Mouse (Mus musculus): ENCODE data around the gene Lars2. TPM values are rescaled to one million over a fixed set of nuclear protein-coding genes. Genes with fewer than 3 reads are reported as not detected.

Lars2 gene
- polyA plus RNA-seq, 1 experiment from 2014 or later = 1,217 TPM

- Histone ChIP-seq H3K4me3 (ENCODE audit: low read depth, low read length) (no peak overlapping the region), H3K9me3 (ENCODE audit: control insufficient read depth, low read length) (no peaks in the 10 kb centered on the region), H3K9ac (ENCODE audit: low read depth, low read length) (no peak overlapping the region), H3K27me3 (replicated peaks; ENCODE audit: control insufficient read depth, insufficient read depth, low read length) (no peaks in the 10 kb centered on the region), H3K4me2 (no peak overlapping the region), H3K36me3 (ENCODE audit: control insufficient read depth, insufficient read depth, low read length) (peaks cover 14% of the 10 kb centered on the region), H3K4me1 (replicated peaks; ENCODE audit: control insufficient read depth, insufficient read depth, low read length) (peaks cover 45% of the 10 kb centered on the region), H3K27ac (ENCODE audit: low read depth, low read length) (no peak overlapping the region)
- 90% methylated on average over 4 of the region's 4 CpGs for WGBS
- no peak for ATAC-seq (replicated peaks; ENCODE audit: low FRiP score)
- no peak for DNase-seq (ENCODE audit: low spot score)
Measured at GRCm38 (mm10) chr9:123485561-123485960, 118.8 kb downstream of the Lars2 start.

- DNase-seq (ENCODE audit: low spot score) (no peak), ATAC-seq (replicated peaks; ENCODE audit: low FRiP score) (no peak)
- no peaks in the 10 kb centered on the region for H3K9me3 ChIP-seq (ENCODE audit: control insufficient read depth, low read length)
- H3K4me2 ChIP-seq = no peak overlapping the region
- no peaks in the 10 kb centered on the region for H3K27me3 ChIP-seq (replicated peaks; ENCODE audit: control insufficient read depth, insufficient read depth, low read length)
- no peak overlapping the region for H3K9ac ChIP-seq (ENCODE audit: low read depth, low read length)
- H3K4me3 ChIP-seq (ENCODE audit: low read depth, low read length) = no peak overlapping the region
- peaks cover 40% of the 10 kb centered on the region for H3K4me1 ChIP-seq (replicated peaks; ENCODE audit: control insufficient read depth, insufficient read depth, low read length)
- no peak overlapping the region for H3K27ac ChIP-seq (ENCODE audit: low read depth, low read length)
- H3K36me3 ChIP-seq (ENCODE audit: control insufficient read depth, insufficient read depth, low read length) = peaks cover 14% of the 10 kb centered on the region
- 62% methylated on average over 3 of the region's 3 CpGs for WGBS
Measured at GRCm38 (mm10) chr9:123486635-123487034, 119.9 kb downstream of the Lars2 start.

GRCm38 (mm10) chr9:123489073-123489472 is 122.3 kb downstream of the Lars2 start:
- DNase-seq (ENCODE audit: low spot score) = no peak
- peaks cover 29% of the 10 kb centered on the region for H3K4me1 ChIP-seq (replicated peaks; ENCODE audit: control insufficient read depth, insufficient read depth, low read length)
- no peak for ATAC-seq (replicated peaks; ENCODE audit: low FRiP score)
- no peaks in the 10 kb centered on the region for H3K27me3 ChIP-seq (replicated peaks; ENCODE audit: control insufficient read depth, insufficient read depth, low read length)
- H3K36me3 ChIP-seq (ENCODE audit: control insufficient read depth, insufficient read depth, low read length) = peaks cover 6% of the 10 kb centered on the region; the same call in 1 of the 2 replicates
- no peak overlapping the region for H3K9ac ChIP-seq (ENCODE audit: low read depth, low read length)
- H3K4me2 ChIP-seq = no peak overlapping the region
- H3K9me3 ChIP-seq (ENCODE audit: control insufficient read depth, low read length) = no peaks in the 10 kb centered on the region
- WGBS = 84% methylated on average over 2 of the region's 2 CpGs
- H3K4me3 ChIP-seq (ENCODE audit: low read depth, low read length) = no peak overlapping the region
- no peak overlapping the region for H3K27ac ChIP-seq (ENCODE audit: low read depth, low read length)

- Histone ChIP-seq H3K9me3 (ENCODE audit: control insufficient read depth, low read length) (no peaks in the 10 kb centered on the region), H3K27ac (ENCODE audit: low read depth, low read length) (no peak overlapping the region), H3K36me3 (ENCODE audit: control insufficient read depth, insufficient read depth, low read length) (peaks cover 6% of the 10 kb centered on the region; the same call in 1 of the 2 replicates), H3K4me2 (no peak overlapping the region), H3K4me1 (replicated peaks; ENCODE audit: control insufficient read depth, insufficient read depth, low read length) (peaks cover 26% of the 10 kb centered on the region), H3K9ac (ENCODE audit: low read depth, low read length) (no peak overlapping the region), H3K27me3 (replicated peaks; ENCODE audit: control insufficient read depth, insufficient read depth, low read length) (no peaks in the 10 kb centered on the region), H3K4me3 (ENCODE audit: low read depth, low read length) (no peak overlapping the region)
- ATAC-seq (replicated peaks; ENCODE audit: low FRiP score) (no peak), DNase-seq (ENCODE audit: low spot score) (no peak)
- 65% methylated on average over 9 of the region's 9 CpGs for whole genome bisulfite sequencing
Measured at GRCm38 (mm10) chr9:123489727-123490343, 123.1 kb downstream of the Lars2 start.

GRCm38 (mm10) chr9:123490930-123491329 is 124.2 kb downstream of the Lars2 start:
- no peak; the same call in 1 of the 2 replicates for ATAC-seq (replicated peaks; ENCODE audit: low FRiP score)
- H3K4me3 ChIP-seq (ENCODE audit: low read depth, low read length) = no peak overlapping the region
- no peak overlapping the region for H3K27ac ChIP-seq (ENCODE audit: low read depth, low read length)
- H3K27me3 ChIP-seq (replicated peaks; ENCODE audit: control insufficient read depth, insufficient read depth, low read length) = no peaks in the 10 kb centered on the region
- no peak for DNase-seq (ENCODE audit: low spot score)
- no peaks in the 10 kb centered on the region for H3K9me3 ChIP-seq (ENCODE audit: control insufficient read depth, low read length)
- 70% methylated on average over 5 of the region's 5 CpGs for WGBS
- H3K4me1 ChIP-seq (replicated peaks; ENCODE audit: control insufficient read depth, insufficient read depth, low read length) = peaks cover 23% of the 10 kb centered on the region
- H3K4me2 ChIP-seq = no peak overlapping the region
- H3K9ac ChIP-seq (ENCODE audit: low read depth, low read length) = no peak overlapping the region
- peaks cover 6% of the 10 kb centered on the region; the same call in 1 of the 2 replicates for H3K36me3 ChIP-seq (ENCODE audit: control insufficient read depth, insufficient read depth, low read length)

- Histone ChIP-seq H3K4me2 (no peak overlapping the region), H3K27ac (ENCODE audit: low read depth, low read length) (no peak overlapping the region), H3K9me3 (ENCODE audit: control insufficient read depth, low read length) (no peaks in the 10 kb centered on the region), H3K4me3 (ENCODE audit: low read depth, low read length) (no peak overlapping the region), H3K9ac (ENCODE audit: low read depth, low read length) (no peak overlapping the region), H3K36me3 (ENCODE audit: control insufficient read depth, insufficient read depth, low read length) (peaks cover 3% of the 10 kb centered on the region; the same call in 1 of the 2 replicates), H3K4me1 (replicated peaks; ENCODE audit: control insufficient read depth, insufficient read depth, low read length) (peaks cover 22% of the 10 kb centered on the region), H3K27me3 (replicated peaks; ENCODE audit: control insufficient read depth, insufficient read depth, low read length) (no peaks in the 10 kb centered on the region)
- no peak for DNase-seq (ENCODE audit: low spot score)
- 79% methylated on average over 9 of the region's 9 CpGs for WGBS
- no peak for ATAC-seq (replicated peaks; ENCODE audit: low FRiP score)
Measured at GRCm38 (mm10) chr9:123491917-123492585, 125.3 kb downstream of the Lars2 start.

- Histone ChIP-seq H3K4me2 (0 out of 2 replicates have a peak overlapping the region, but pooled peaks have one; percentile 23), H3K4me1 (replicated peaks; ENCODE audit: control insufficient read depth, insufficient read depth, low read length) (peaks cover 16% of the 10 kb centered on the region), H3K9ac (ENCODE audit: low read depth, low read length) (no peak overlapping the region), H3K27me3 (replicated peaks; ENCODE audit: control insufficient read depth, insufficient read depth, low read length) (no peaks in the 10 kb centered on the region), H3K9me3 (ENCODE audit: control insufficient read depth, low read length) (no peaks in the 10 kb centered on the region), H3K4me3 (ENCODE audit: low read depth, low read length) (no peak overlapping the region), H3K36me3 (ENCODE audit: control insufficient read depth, insufficient read depth, low read length) (peaks cover 5% of the 10 kb centered on the region; the same call in 1 of the 2 replicates), H3K27ac (ENCODE audit: low read depth, low read length) (no peak overlapping the region)
- peak; percentile 42; the same call in 1 of the 2 replicates for ATAC-seq (replicated peaks; ENCODE audit: low FRiP score)
- WGBS = 36% methylated on average over 13 of the region's 13 CpGs
- DNase-seq (ENCODE audit: low spot score) = no peak
Measured at GRCm38 (mm10) chr9:123496665-123497064, 129.9 kb downstream of the Lars2 start.

- Histone ChIP-seq H3K27ac (ENCODE audit: low read depth, low read length) (no peak overlapping the region), H3K4me3 (ENCODE audit: low read depth, low read length) (no peak overlapping the region), H3K27me3 (replicated peaks; ENCODE audit: control insufficient read depth, insufficient read depth, low read length) (no peaks in the 10 kb centered on the region), H3K4me1 (replicated peaks; ENCODE audit: control insufficient read depth, insufficient read depth, low read length) (peaks cover 9% of the 10 kb centered on the region), H3K36me3 (ENCODE audit: control insufficient read depth, insufficient read depth, low read length) (peaks cover 6% of the 10 kb centered on the region), H3K4me2 (no peak overlapping the region), H3K9ac (ENCODE audit: low read depth, low read length) (no peak overlapping the region), H3K9me3 (ENCODE audit: control insufficient read depth, low read length) (no peaks in the 10 kb centered on the region)
- 53% methylated on average over 5 of the region's 5 CpGs for WGBS
- DNase-seq (ENCODE audit: low spot score) (no peak), ATAC-seq (replicated peaks; ENCODE audit: low FRiP score) (0 out of 2 replicates have a peak, but pooled peaks have one; percentile 19)
Measured at GRCm38 (mm10) chr9:123497906-123498305, 131.2 kb downstream of the Lars2 start.

- no peak overlapping the region for H3K4me3 ChIP-seq (ENCODE audit: low read depth, low read length)
- peaks cover 7% of the 10 kb centered on the region for H3K36me3 ChIP-seq (ENCODE audit: control insufficient read depth, insufficient read depth, low read length)
- DNase-seq (ENCODE audit: low spot score) = no peak
- ATAC-seq (replicated peaks; ENCODE audit: low FRiP score) = no peak
- no peaks in the 10 kb centered on the region for H3K27me3 ChIP-seq (replicated peaks; ENCODE audit: control insufficient read depth, insufficient read depth, low read length)
- no peak overlapping the region for H3K27ac ChIP-seq (ENCODE audit: low read depth, low read length)
- no peaks in the 10 kb centered on the region for H3K9me3 ChIP-seq (ENCODE audit: control insufficient read depth, low read length)
- H3K4me1 ChIP-seq (replicated peaks; ENCODE audit: control insufficient read depth, insufficient read depth, low read length) = peaks cover 9% of the 10 kb centered on the region
- H3K9ac ChIP-seq (ENCODE audit: low read depth, low read length) = no peak overlapping the region
- WGBS = 77% methylated on average over 4 of the region's 4 CpGs
- H3K4me2 ChIP-seq = no peak overlapping the region
Measured at GRCm38 (mm10) chr9:123500480-123500879, 133.8 kb downstream of the Lars2 start.

Data from liver, embryonic 11.5 days (tissue).